Mouse (Mus musculus): ENCODE results near the gene Gm28998.
"Not testable (repeated sequence)": the region's sequence is repeated elsewhere in the genome, so short reads cannot be mapped to it uniquely, and the experiment has no call there.

Gm28998 gene

DNA sequence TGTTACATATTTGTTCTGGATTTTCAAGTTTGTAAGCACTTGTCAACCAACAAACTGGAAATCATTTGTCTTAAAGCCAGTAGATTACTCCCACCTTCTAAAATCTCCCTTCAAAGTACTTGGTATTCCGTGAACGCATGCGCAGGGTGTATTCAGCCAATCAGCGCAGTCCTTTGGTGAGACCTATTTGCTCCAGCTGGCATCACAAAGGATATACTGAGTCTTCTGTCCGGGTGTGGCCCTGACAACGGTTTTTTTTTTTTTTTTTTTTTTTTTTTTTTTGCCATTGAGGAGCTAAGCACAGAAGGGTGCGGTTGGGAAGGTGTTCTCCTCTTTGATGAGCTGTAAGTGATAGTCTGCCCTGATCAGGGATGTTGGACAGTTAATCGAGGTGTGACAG, at the start of gene Gm28998:
Gm28998 (plus strand) TSS at position 301 of the 400 bp plus-strand sequence.
- DNase-seq = not testable (repeated sequence)

Measured in cerebellum, adult 8-10 months (tissue).